Mouse (Mus musculus) heart, adult 2 months (tissue): ENCODE data around the gene Rerg.

Experiments used
- CTCF ChIP-seq: fragments of 200-600 bp; IDR thresholded peaks from 2 replicates; pipeline ENCODE4 v1.8.1; 2022; ENCODE audit warnings: antibody characterized with exemption, mild to moderate bottlenecking, moderate library complexity
- POLR2A ChIP-seq: fragments of 200-500 bp; IDR thresholded peaks from 2 replicates; pipeline ENCODE4 v1.6.1; 2011; ENCODE audit warnings: mild to moderate bottlenecking, low read depth, low read length, control low read depth; ENCODE audit not compliant: insufficient read depth

- TF ChIP-seq CTCF (no peak), POLR2A (no peak)
Measured at GRCm38 (mm10) chr6:137191026-137191425, 20.7 kb upstream of the Rerg start.
